Mouse (Mus musculus): Measurements from ENCODE around the gene Tmsb10.

Tmsb10 gene

GRCm38 (mm10) chr6:72914087-72914749 lies 44.3 kb downstream of the Tmsb10 start:
- in situ Hi-C loops (cut with MboI, MseI) = no loop called here

- in situ Hi-C loops (cut with MboI, MseI) = no loop called here
These were observed 47.3 kb downstream of the Tmsb10 start for GRCm38 (mm10) chr6:72911261-72911660.

All from T-helper 17 cell (primary cell).